Mouse (Mus musculus): ENCODE measurements around the gene Ensa.

The Ensa gene

GRCm38 (mm10) chr3:95681365-95681764 lies 56.6 kb downstream of the Ensa start:
- no peak for DNase-seq (ENCODE audit: low spot score)
